Mouse (Mus musculus) R1 (cell line): ENCODE measurements around the gene Plcb3.

ENCODE experiments used
- DNase-seq: peaks from one replicate; pipeline ENCODE4 v3.0.0-alpha.2; 2018; ENCODE audit warnings: low read depth, low spot score

Plcb3 gene

DNA sequence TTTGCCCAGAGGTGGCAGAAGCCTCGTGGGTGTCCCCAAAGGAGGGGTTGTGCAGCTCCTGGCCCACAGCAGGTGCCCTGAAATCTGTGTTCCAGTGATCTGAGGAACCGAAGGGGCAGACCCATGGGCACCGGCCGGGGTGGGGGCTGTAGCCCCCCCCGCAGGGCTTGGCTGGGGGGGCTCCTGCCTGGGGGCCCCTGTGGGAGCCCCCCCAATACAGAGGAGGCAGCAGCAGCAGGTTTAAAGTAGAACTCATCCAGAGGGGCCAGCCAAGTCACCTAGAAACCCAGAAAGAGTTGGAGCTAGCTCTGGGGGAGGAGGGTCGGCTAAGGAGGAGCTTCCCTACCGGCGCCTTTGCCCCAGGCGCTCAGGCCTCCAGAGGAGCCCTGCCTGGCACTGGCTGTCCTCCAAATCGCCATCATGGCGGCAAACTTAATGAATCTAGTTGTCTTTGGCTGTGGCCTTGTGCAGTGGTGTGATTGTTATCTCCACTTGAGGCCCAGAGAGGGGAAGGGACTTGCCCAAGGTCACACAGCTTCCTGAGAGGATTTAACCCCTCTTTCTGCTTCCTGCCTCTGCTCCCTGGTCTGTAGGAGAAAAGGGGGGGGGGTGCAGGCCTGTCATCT lies 5.7 kb downstream of the Plcb3 start:
- DNase-seq: no peak

- DNase-seq: peak; percentile 74
Observed at GRCm38 (mm10) chr19:6969665-6970381, 6.4 kb downstream of the Plcb3 start.

DNA sequence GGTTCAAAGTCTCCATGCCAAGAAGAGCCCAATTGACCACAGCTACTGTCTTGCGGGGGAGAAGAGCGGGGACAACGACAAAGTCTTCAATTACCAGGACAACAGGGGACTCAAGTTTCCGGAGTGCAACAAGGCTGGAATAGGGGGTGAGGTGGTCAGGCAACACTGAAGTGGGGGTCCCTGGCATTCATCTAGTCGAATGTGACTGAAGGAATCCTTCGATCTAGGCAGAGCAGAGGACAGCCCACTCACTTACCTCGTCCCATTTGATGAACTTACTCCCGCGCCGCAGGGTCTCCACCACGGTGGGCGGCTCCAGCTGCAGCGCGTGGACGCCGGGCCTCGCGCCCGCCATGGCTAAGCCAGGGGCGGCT lies 7.0 kb downstream of the Plcb3 start:
- no peak for DNase-seq

- peak; percentile 63 for DNase-seq
Observed at GRCm38 (mm10) chr19:6968491-6969271, 7.6 kb downstream of the Plcb3 start.

- no peak for DNase-seq
Observed at GRCm38 (mm10) chr19:6956461-6956860, 19.8 kb downstream of the Plcb3 start.

- no peak for DNase-seq
Observed at GRCm38 (mm10) chr19:6955424-6955823, 20.8 kb downstream of the Plcb3 start.

DNA sequence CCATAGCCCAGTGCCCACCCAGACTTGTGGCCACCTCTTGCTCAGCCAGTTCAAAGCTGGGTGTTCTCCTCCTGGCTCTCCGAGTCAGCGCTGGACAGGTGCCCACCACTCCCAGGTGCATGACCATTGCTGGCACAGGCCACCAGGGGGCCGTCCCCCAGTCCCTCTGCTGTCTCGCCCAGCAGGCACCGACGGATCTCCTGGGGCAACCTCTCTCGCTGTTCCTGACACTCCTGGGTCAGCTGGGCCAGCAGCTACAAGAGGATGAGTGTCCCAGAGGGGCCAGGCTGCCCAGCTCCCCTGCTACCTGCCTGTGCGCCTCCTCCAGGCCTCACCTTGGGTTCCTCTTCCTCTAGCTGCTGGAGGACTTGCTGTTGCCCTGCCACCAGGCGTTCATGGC lies 22.2 kb downstream of the Plcb3 start:
- no peak for DNase-seq

- DNase-seq: no peak
Observed at GRCm38 (mm10) chr19:6952712-6953037, 23.6 kb downstream of the Plcb3 start.

DNA sequence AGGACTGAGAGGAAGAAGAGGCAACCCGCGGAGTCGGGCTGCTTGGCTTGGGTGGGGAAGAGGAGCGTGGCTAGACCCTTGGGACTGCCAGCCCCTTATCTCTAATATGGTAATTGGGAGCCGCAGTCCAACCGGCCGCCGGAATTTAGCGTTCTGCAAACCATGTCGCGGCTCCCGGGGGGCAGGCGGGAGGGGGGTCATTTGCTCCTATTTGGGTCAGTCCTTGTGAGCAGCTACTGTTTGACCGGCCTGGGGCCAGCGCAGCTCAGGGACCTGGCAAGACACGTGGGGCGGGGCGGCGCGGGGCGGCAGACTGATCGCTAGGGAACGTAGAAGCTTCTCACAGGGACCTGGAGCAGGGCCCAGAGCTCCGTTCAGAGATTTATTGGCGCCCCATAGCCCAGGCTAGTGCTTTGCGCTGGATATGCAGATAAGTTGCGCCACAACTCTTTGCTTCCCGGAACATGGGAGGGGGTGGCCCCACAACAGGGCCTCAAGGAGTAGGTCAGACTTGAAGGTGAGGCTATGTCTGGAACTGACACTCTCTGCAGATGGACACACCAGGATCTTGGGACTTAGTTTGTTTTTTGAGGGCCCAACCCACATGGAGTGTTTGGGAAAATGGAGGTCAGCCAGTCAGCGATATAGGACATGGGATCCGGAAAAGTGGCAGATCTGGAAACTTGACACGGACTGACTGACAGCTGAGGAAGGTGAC lies 24.1 kb downstream of the Plcb3 start:
- peak; percentile 63 for DNase-seq

GRCm38 (mm10) chr19:6951381-6951968 lies 24.8 kb downstream of the Plcb3 start:
- DNase-seq: peak; percentile 97

- DNase-seq: peak; percentile 83
Observed at GRCm38 (mm10) chr19:6950613-6951153, 25.6 kb downstream of the Plcb3 start.

DNA sequence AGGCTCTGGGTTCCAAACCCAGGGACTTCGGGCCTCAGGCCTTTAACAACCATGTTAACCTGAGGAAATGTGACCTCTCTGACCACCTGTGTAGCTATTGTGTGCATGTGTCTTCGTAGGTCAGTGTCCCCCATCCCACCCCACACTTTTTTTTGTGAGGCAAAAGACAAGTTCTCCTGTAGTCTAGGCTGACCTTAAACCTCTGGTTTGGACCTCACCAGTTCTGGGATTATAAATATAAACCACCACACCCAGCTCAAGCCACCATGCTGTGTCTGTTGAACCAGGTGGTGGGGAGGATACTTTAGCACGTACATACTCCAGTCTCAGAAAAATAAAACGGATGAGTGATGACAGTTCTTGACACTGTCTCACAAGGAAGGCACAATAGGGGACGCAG lies 26.3 kb downstream of the Plcb3 start:
- DNase-seq: no peak

DNA sequence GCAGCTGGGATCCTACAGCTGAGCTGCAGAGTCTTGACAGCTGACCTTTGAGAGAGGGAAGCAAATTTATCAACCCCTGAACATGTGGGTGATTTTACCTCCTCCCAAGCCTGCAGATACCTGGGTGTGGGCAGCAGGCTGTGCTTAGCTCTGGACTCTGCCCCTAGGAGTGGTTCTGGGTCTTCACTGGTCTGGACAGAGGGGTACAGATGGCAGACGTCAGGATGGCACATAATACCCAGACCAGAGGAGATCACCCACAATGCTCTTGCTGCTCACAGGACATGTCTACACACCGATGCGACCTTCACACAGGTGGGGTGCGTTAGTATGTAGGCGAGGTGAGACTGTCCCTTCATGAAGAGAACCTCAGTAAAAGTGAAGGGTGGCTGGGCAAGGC lies 26.7 kb downstream of the Plcb3 start:
- no peak for DNase-seq

DNA sequence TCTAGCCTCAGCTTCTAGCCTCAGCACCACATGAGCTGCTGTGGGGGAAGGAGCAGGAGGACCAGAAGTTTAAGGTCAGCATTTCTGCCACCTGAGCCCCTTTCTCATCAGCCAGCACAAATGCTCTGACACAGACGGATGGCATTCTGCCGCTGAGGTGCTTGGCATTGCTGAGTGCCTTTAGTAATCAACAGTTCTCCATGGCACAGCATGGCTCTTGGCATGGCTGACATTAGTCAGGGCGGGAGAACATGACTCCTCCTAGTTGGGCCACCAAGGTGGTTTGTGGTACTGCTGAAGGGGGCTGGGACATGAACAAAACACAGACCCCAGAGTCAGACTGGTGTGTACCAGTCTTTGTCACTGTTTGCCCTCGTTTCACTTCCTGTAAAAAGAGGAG lies 28.1 kb downstream of the Plcb3 start:
- no peak for DNase-seq

- peak; percentile 68 for DNase-seq
Observed at GRCm38 (mm10) chr19:6947742-6948141, 28.5 kb downstream of the Plcb3 start.

- no peak for DNase-seq
Observed at GRCm38 (mm10) chr19:6943709-6944108, 32.6 kb downstream of the Plcb3 start.

DNA sequence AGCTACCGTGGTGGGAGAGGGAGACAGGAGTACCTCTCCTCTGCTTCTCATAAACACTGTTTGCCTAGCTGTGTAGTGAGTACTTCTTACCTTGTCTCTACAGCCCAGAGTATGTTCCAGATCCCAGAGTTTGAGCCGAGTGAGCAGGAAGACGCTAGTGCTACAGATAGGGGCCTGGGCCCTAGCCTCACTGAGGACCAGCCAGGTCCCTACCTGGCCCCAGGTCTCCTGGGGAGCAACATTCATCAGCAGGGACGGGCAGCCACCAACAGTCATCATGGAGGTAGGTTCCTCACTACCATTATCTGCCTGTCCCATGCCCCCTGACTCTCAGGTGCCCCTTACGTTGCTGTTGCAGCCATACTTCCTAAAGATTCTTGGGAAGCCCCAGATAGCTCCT lies 33.5 kb downstream of the Plcb3 start:
- no peak for DNase-seq

- DNase-seq: peak; percentile 96
Observed at GRCm38 (mm10) chr19:6942249-6942691, 34.0 kb downstream of the Plcb3 start, which contains the start of gene Gpr137. Gene Gpr137 (minus strand): TSS chr19:6942480.

GRCm38 (mm10) chr19:6941372-6942248 lies 34.7 kb downstream of the Plcb3 start, which contains the start of gene Bad:
Gene Bad (plus strand): TSS chr19:6941861.
- DNase-seq: peak; percentile 89
